Mouse (Mus musculus) testis, postnatal 10 days (tissue): Measurements from ENCODE around the gene Bcl10.
A peak's percentile ranks its signal among the peaks of the same experiment; 100 is the strongest.
"Not testable (repeated sequence)": the region's sequence is repeated elsewhere in the genome, so short reads cannot be mapped to it uniquely, and the experiment has no call there.

Experiments
- DNase-seq: peaks from one replicate; pipeline ENCODE4 v3.0.0; 2021; ENCODE audit warnings: low spot score

The Bcl10 gene

GRCm38 (mm10) chr3:145922019-145922854, at the start of gene Bcl10:
TSS of gene Bcl10 (plus strand) at chr3:145922804.
- no peak for DNase-seq

DNA sequence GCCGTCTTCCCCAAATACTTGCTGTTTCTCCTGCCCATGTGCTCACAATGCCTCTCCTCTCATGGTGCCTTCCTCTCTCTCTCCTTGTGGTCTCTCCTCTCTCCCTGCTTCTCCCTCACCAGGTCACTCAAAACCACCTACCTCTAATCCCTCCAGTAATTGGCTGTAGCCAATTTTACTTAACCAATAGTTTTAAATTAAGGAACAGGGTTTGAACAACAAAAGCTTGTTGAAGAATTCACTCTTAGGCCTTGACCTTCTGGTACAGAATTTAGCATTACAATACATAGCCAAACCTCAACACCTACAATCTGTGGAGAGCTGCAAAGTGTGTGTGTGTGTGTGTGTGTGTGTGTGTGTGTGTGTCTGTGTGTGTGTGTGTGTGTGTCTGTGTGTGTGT, 49.3 kb upstream of the Bcl10 start:
- no peak for DNase-seq

- no peak for DNase-seq
These were observed 48.5 kb upstream of the Bcl10 start for GRCm38 (mm10) chr3:145874126-145874525.

- DNase-seq, result no peak
These were observed 46.5 kb upstream of the Bcl10 start for GRCm38 (mm10) chr3:145876120-145876519.

DNA sequence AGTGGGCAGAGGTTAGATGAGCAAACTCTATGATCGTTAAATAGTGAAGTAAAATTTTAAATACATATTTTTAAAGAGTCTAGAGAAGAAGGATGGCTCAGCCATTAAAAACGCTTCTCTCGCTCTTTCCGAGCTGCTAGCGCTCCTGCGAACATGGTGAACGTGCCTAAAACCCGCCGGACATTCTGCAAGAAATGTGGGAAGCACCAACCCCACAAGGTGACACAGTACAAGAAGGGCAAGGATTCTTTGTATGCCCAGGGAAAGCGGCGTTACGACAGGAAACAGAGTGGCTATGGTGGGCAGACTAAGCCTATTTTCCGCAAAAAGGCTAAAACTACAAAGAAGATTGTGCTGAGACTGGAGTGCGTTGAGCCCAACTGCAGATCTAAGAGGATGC, 43.7 kb upstream of the Bcl10 start:
- DNase-seq, result not testable (repeated sequence)

DNA sequence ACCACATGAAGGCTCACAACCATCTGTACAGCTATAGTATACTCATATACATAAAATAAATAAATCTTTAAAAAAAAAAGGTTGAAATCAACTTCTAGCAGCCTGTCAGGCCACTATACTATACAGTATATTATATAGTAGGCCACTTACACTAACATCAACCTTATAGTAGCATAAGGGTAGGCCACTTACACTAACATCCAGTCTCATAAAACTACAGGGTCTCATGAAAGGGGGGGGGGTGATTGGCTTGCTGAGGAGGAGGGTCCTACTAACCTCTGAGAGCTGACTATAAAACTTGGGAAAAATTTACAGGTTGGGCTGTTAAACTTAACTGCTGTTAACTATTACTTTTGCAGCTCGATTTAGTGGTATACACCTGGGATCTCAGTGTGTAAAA, 42.3 kb upstream of the Bcl10 start:
- DNase-seq, result no peak

DNA sequence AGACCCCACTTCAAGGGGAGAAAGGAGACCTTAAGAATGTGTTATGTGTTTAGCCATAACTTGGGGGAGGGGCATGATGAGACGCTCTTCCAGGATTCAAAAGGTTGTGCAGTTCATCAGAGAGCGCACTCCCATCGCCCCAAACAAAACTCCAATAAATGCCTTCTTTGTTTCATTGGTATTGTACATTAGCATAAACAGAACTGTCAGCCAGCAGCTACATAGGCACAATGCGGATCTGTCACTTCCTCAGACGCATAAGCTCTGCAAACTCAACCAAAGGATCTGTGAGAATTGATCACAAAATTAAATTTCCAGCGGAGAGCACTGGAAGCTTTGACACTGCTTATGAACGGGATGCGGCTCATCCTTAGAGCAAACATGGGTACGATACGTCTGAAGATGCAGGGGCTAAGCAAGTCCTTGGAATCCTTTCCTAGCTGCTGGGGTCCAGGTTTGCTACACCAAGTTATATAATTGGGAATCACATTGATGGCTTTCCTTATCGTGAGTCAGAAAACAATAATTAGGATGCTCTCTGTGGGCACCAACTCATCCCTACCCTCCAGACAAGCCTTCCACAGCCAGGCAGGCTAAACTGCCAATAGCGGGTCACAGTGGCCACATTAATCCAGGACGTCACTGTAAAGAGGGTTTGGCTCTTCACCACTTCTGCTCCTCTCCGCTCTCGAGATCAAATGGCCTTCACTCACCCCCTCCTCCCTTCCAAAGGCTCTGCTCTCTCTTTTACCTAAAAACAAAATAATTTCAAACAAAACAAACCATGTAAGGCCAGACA, 40.3 kb upstream of the Bcl10 start:
- DNase-seq, result no peak

GRCm38 (mm10) chr3:145883233-145883632, 39.4 kb upstream of the Bcl10 start:
- DNase-seq, result no peak

DNA sequence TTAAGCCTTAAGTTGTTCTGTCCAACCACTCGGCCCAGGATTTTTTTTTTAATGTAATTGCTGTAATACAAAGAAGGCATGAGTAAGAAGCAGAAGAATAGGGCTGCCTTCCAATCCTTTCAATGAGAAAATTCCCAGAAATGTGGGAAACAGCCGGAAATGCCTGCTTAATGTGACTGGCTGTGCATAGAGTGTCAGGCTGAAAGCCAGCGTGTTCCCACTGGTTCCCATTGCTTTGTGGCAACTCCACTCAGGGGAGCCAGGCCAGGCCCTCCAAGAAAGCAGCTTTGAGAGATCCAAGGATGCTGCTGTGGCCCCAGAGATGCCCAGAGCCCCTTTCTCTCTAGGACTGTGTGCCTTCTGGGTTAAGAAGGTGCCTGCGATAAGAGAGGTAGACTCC, 37.2 kb upstream of the Bcl10 start:
- no peak for DNase-seq

DNA sequence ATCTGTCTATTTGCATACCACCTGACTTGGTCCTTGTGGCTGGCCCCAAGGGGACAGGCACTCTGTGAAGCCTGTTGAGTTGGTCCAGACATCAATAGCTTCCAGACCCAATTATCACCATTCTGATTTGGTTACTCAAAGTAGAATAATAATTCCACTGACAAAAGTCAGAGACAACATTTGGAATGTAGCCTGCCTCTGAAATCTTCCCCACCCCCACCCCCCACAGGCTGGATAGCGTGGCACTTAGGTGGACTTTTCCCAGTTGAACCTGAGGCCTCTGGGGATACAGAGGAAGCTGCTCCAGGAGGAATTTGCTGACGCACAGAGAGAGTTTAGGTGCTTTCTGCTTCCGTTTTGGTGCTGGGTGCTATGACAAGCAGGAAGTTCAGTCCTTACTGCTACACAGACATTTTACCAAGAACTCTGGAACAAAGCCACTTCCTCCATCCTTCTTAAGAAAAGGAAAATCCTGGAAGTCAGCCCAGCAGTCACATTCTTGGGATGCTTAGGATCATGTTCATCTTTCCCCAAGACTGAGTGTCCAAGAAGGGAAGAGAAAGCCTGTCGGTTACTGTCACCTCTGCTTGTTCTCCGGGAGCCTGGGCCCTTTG, 36.6 kb upstream of the Bcl10 start:
- DNase-seq, result no peak

GRCm38 (mm10) chr3:145887430-145887971, 35.1 kb upstream of the Bcl10 start:
- DNase-seq, result no peak

DNA sequence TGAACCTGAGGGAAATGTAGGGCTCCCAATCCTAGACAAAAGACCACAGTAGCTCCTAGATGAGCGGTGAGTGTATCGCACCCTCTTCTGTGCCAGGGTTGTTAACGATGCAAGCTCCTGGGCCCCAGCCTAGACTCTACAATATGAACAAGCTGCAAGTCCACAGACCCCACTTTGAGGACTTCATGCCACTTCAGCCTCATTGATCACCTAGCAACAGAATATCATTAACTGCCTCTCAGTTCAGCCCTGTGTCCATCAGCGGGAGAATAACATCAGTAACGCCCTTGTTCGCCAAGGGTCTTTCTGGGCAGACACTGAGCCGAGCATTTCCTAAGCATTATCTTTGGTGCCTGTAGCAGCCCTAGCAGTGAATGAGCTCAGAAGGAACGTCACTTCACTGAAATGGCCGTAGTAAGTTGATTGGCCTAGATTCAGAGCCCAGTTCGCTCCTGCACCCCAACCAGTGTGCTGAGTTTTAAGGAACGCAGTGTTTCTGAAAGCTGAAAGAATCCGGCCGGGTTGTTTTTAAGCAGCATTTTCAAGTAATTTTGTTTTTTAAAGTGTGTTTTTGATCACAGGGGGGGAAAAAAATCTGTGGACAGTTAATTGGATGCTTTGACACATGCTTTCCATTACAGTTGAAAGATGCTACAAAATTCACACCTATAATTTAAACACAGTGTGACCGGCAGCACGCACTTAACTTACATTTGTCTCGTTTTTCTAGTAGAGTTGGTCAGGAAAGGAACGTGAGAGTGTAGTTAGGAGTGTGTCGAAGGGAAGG, 32.1 kb upstream of the Bcl10 start:
- no peak for DNase-seq

DNA sequence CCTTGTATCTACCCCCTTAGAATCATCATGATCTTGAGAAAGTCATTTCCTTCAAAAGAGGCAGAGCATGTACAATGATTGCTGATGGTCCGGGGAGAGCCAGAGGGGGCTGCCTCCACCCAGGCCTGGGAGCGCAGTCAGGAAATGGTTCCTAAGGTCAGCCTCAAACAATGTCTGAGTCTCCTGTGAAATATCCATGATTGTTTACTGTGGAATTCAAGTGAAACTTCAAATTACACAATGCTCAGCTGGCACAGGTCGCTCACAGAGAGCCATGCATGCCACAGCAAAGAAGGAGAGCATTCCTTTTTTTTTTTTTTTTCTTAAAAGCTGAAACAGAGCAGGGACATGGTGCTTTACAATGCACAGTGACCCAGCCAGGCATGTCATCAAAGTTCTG, 30.2 kb upstream of the Bcl10 start:
- no peak for DNase-seq

DNA sequence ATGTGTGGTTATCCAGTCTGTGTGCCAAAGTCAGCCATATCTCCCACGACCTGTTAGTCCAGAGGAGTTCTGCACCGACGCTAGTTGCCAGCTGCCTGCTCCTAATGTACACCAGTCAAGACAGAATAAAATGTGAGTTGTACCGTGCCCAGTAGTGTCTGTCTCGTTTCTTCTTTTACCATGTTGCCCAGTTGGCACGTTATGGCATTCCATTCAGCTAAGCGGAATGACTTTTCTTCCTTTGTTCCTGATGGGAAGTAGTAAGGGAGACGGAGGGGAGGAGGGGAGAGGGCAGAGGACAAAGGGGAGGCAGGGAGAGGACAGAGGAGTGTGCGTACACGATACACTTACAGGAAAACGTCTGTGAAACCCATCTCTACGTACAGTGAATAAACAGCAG, 28.5 kb upstream of the Bcl10 start:
- DNase-seq, result no peak

DNA sequence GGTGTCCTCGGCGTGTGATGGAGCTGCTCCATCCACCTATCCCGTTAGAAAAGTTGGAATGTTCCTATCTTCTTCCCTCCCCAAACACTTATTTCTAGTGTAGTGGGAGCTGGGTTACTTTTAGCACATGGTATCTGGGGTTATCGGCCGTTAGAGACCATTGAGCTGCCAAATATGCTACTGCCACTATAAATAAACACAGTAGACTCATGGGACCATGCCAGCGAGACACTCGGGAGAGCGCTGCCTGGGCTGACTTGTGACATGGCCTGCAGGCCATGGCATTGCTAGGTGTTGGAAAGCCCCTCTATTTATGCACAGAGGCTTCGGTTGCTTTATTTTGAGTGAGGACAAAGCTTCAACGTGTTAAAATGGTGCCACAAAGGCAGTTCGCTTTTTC, 24.9 kb upstream of the Bcl10 start:
- no peak for DNase-seq

- no peak for DNase-seq
These were observed 22.8 kb upstream of the Bcl10 start for GRCm38 (mm10) chr3:145899832-145900231.

DNA sequence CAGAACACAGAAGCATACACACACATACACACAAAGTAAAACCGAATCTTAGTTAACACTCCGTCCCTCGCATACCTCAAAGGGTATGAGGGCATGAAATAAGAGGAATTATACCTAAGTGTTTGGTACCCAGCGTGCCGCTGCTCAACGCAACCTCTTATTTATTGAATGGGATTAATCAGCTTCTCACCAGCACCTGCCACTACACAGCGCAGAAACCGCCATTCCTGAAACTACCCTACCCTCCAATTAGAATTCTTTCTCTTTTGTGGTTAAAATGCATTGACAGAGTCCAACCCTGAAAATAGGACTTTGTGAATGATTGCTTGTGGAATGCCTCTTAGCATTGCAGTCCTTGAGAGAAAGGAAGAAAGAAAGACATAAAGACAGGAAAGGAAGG, 19.1 kb upstream of the Bcl10 start:
- DNase-seq, result no peak

- peak; percentile 89 for DNase-seq
These were observed 17.5 kb upstream of the Bcl10 start for GRCm38 (mm10) chr3:145904850-145905776.

DNA sequence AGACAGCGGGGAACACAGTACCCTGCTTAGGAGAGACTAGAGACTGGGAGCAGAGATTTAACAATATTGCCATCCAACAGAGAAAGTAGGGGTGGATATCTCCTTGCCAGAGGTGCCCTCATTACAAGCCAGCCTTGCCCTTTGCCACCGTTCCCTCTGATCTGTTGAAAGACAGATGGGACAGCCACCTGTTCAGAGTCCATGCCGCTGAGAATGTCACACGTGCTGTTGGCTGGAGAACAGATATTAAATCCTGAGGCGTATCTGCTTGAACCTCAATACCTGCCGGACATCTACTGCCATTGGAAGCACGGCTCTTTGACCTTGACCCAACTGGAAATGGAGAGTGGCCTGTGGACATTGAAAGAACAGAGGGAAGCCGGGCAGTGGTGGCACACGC, 16.0 kb upstream of the Bcl10 start:
- no peak for DNase-seq

- no peak for DNase-seq
These were observed 10.1 kb upstream of the Bcl10 start for GRCm38 (mm10) chr3:145912512-145912911.

- no peak for DNase-seq
These were observed 9.3 kb upstream of the Bcl10 start for GRCm38 (mm10) chr3:145913263-145913662.
